Mouse (Mus musculus): ENCODE measurements around the gene Cd7.
"Not testable (repeated sequence)": the region's sequence is repeated elsewhere in the genome, so short reads cannot be mapped to it uniquely, and the experiment has no call there.

The Cd7 gene

GRCm38 (mm10) chr11:121039302-121039701, at the start of gene Cd7:
TSS of gene Cd7 (minus strand) at chr11:121039418.
- no peak for DNase-seq

DNA sequence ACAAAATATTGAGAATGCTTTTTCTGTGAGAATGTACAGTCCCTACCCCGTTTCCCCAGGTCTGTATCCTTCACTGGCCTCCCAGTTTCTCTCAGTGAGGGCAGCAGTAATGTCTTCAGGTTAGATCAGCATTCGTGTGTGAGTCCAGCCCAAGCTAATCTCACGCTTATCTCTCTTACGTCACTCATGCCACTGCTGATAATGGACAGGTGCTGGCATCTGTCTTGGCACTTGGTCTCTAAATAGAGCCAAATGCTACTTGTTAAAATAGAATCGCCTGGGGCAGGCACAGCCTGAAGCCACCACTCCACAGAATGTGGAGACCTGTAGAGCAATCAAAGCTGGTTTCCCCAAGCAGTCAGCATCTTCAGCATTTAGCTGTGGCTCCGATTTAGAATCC, 49.8 kb upstream of the Cd7 start:
- DNase-seq, result peak in 1 of 2 experiments; percentile 16

GRCm38 (mm10) chr11:121086296-121086695, 47.1 kb upstream of the Cd7 start:
- DNase-seq, result peak; percentile 28 to 54

DNA sequence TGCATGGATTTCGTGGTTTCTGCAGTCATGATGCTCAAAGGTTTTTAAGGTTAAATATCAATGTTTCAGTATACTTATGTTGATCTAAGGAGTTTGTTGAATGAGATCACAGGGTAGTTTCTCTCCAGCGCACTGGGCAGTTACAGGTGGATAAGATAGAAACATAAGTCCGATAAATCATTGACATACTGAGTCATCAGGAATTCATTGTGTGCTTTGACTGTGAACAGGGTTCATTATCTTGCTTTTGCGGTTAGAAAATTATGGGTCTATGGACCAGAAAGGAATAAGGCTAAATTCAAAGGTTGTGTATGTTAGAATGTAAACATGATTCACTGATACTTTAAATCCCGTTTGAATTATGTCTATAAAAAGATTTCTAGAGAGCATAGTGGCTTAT, 46.0 kb upstream of the Cd7 start:
- DNase-seq, result peak in 1 of 2 experiments; percentile 29

GRCm38 (mm10) chr11:121082857-121083500, 43.8 kb upstream of the Cd7 start:
- peak in 1 of 2 experiments; percentile 29 for DNase-seq

DNA sequence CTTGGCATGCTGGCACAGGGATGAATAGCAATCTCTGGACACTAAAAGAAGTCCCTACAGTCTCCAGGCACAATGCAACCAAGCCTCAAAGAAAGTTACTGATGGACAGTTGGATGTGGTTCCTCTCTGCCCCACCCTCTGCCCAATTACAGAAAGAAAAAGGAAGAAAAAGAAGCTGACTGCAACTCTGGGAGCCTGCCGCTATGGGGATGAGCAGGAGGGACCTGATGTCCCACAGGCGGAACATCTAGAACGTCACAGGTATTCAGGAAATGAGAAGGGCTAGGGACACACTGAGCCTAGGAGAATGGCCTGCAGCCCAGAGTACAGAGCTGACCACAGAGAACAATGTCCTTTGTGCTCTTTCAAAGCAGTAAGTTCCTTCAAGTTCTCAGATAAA, 43.0 kb upstream of the Cd7 start:
- DNase-seq, result peak in 1 of 2 experiments; percentile 11

GRCm38 (mm10) chr11:121081120-121081519, 41.9 kb upstream of the Cd7 start, which contains the start of gene Sectm1a:
TSS of gene Sectm1a (minus strand) at chr11:121081220.
- peak in 1 of 2 experiments; percentile 38 for DNase-seq

- DNase-seq, result no peak
Measured at GRCm38 (mm10) chr11:121080330-121080729, 41.1 kb upstream of the Cd7 start.

DNA sequence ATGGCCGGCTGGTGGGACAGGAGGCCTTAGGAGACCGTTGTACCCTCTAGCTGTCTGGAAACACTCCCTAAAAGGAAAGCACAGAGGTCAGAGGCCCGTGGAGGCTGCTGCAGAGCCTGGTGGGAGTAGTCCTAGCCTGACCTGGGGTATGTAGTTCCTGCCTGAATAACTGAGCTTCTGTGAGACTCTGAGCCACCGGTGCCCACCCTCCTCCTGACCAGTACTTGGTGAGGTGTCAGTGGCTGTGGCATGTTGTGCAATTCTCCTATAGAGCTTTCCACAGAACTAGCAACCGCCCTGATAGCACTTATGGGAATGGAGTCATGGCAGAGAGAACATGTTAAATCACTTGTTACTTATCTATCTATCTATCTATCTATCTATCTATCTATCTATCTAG, 36.4 kb upstream of the Cd7 start:
- peak in 1 of 2 experiments; percentile 15 for DNase-seq

- not testable (repeated sequence) for DNase-seq
Measured at GRCm38 (mm10) chr11:121069662-121070061, 30.4 kb upstream of the Cd7 start.

- peak in 1 of 2 experiments; percentile 57 for DNase-seq
Measured at GRCm38 (mm10) chr11:121067895-121068294, 28.7 kb upstream of the Cd7 start.

DNA sequence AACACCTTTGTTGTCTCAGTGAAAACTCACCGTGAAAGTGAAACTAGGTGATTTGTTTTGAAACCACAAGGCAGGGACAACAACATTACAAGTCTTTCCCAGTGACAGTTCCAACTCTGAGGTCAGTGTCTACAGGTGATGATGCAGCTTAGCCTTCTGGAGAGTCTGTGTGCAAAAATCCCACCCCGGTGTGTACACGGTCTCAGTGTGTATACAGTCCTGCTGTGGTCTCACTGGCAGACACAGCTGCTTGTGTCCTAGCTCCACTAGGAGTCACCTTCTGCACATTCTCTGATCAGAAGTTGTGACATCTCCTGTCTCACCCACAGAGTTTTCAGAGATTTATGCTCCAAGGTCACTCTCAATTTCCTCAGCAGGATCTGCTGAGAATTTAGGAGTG, 25.0 kb upstream of the Cd7 start:
- no peak for DNase-seq

DNA sequence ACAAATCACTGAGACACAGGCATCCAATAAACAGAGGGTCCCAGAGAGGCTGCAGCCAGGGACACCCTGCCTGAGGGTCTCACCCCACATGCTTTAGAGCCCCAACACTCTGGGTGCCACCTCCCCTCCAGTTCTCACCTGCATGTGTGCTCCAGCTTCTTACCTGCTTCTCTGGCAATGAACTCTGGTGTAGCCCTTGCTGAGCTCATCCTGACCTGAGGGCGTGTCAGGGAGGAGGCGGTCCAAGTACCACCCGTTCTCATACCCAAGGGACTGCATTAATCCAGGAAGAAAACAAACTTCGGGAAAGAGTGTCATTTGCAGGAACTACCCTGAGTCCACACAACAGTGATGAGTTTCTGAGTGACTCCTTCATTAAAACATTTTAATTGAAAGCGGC, 24.2 kb upstream of the Cd7 start, which contains the start of gene Sectm1b:
Sectm1b (minus strand) TSS at position 191 of the 400 bp plus-strand sequence.
- DNase-seq, result peak; percentile 49 to 79

DNA sequence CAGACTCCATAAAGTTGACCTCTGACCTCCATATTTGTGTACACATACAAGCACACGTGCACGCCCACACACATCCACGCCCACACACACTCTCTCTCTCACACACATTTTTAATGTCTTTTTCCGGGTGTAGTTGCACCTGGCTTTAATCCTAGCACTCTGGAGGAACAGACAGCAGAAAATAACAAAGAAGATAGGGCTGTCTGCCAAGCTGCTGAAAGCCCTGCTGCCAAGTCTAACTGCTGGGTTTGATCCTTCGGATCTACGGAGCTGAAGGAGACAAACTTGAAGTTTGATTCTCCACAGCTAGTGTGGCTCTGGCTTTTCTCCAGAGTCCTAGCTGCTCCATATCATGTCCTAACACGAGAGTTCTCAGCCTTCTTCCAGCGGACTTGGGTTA, 22.4 kb upstream of the Cd7 start:
- no peak for DNase-seq

GRCm38 (mm10) chr11:121060401-121061067, 21.3 kb upstream of the Cd7 start:
- DNase-seq, result not testable (repeated sequence)

DNA sequence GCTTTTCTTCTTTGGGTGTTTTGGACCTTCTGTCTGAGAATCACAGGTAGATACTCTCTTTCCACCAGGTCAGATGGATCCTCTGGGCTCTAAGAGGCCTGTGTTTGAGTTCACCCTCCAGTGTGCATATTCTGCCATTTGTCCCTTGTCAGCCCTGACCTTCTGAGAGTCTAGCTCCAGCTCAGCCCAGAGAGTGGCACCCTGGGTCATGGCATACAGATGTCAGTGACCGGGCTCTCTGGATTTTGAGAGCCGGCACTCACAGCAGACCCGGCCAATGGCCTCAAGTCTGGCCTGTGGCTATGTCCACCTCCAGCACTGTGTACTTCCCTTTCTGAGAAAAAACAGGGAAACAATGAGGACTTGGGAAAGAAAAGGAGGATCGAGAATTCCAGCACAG, 20.3 kb upstream of the Cd7 start:
- no peak for DNase-seq

DNA sequence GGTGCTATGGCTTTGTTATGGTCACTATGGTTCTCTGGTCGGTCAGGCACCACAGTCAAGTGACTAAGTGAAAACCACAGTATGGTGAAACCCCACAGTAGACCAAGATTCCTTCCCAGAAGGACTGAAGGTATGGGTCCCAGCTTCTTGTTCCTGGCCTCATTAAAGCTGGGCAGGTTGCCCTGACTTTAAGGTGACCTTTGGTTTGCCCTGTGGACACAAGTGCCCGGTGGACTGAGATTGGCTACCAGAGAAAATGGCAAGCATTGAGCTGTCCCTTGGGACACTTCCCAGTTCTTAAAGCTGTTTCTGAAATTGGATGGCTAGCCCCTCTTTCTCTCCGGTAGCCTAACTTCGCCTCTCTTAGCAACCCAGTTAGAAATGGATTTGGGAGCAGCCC, 19.7 kb upstream of the Cd7 start:
- DNase-seq, result peak; percentile 74 to 81

DNA sequence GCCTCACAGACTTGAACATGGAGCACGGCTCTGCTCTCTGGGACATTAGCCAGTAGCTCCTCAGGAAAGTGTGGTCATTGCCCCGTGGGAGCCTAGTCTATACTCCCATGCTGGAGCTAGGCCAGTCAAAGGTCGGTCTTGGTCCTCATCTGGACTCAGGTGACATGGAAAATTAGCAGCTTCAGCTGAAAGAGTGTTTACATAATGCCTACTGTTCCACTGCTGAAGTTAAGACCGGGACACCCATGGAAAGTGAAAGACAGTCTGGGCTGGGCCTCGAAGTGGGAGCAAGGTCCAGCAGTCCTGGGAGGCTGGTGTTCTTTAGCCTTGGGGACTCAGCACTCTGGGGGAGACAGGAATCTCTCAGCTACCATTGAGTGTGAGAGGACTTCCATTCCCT, 18.9 kb upstream of the Cd7 start:
- DNase-seq, result peak; percentile 86 to 94

- DNase-seq, result peak; percentile 74 to 87
Measured at GRCm38 (mm10) chr11:121056536-121057236, 17.5 kb upstream of the Cd7 start.

DNA sequence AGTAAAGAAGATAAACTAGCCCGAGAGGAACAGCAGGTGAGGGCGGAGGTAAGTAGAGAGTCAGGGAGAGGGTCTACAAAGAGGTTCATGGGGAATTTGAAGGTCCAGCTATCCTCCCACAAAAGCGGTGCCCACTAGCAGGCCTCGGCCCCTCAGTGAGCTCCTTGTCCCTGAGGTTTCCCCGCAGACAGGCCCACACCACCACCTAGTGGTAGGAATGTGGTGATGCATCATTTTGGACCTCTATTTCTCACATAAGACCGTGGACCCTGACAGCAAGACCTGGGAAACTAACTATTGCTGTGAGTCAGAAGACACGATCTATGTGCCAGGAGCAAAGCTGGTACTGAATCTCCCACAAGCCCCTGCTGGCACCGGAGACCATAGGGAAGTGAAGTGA, 14.3 kb upstream of the Cd7 start:
- peak; percentile 83 to 92 for DNase-seq

DNA sequence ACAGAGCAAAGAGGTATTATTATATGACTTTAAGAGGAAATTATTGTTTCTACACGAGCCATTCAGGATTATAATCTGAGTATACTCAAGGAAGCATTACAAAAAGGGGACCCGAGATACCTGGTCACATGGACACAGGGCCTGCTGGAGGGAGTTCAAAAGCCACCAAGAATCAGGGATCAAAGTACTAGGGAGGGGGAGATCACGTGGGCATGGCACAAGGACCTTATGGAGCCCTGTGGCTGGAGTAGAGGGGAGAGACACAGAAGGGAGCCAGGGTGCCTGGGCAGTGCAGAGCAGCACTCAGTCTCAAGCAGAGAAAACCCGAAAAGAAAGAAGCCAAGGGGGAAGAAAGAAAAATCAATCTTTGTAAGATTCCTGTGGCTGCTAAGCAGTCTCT, 13.2 kb upstream of the Cd7 start:
- DNase-seq, result peak; percentile 67 to 83

DNA sequence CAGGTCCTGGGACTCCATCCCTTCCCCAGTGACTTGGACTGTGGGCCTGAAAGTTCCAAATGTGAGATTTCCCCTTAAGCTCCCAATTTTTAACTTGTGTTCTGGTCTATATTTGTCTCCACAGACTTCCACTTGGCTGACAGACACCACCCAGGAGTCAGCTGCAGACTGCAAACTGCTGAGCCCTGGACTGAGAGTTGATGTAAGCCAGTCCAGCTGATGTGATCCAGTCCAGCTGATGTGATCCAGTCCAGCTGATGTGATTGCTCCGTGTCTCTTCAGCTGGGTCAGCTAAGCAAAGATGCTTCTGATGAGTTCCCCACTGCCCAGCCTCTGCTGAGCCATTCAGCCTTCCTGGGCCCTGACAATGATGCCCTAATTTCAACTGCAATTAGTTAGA, 12.6 kb upstream of the Cd7 start:
- peak in 1 of 2 experiments; percentile 28 for DNase-seq

GRCm38 (mm10) chr11:121049840-121050239, 10.6 kb upstream of the Cd7 start:
- no peak for DNase-seq

Data from kidney, postnatal 25 days (tissue).